21 mouse cellular contexts compared by ENCODE assay signal in genomic region chr13:72826613-72827012, GRCm38 (mm10).
A peak's percentile ranks its signal among the peaks of the same experiment; 100 is the strongest.
DNase-seq lines count a peak whose midpoint lies in the region; ATAC-seq and TF ChIP-seq lines count a peak whose summit lies in the region.
"Had no signal": no experiment of that assay in that cellular context is flagged by ENCODE, and none has a peak within 500 bp of the region (broad histone marks: within the 10 kb centered on the region; RNA-seq: fewer than 3 reads in every experiment).

No protein-coding gene starts in this region.

- H3K27me3 ChIP-seq in forebrain, postnatal 0 days (ENCODE audit: insufficient read depth, low read length), result no peaks in the 10 kb centered on the region; the same call in 1 of the 2 replicates
- H3K27me3 ChIP-seq in forebrain, embryonic 11.5 days (ENCODE audit: control insufficient read depth, insufficient read depth, low read length), result peaks cover under 1% of the 10 kb centered on the region; the same call in 1 of the 2 replicates
- no peaks in the 10 kb centered on the region for H3K27me3 ChIP-seq in hindbrain, postnatal 0 days (ENCODE audit: insufficient read depth, low read length)
- H3K27me3 ChIP-seq in hindbrain, embryonic 14.5 days (ENCODE audit: control insufficient read depth, insufficient read depth, low read length), result 0 out of 2 replicates have a peak, but pooled peaks cover 8% of the 10 kb centered on the region
- no peaks in the 10 kb centered on the region for H3K27me3 ChIP-seq in midbrain, embryonic 14.5 days (ENCODE audit: control insufficient read depth, insufficient read depth, low read length)
- H3K27me3 ChIP-seq in midbrain, embryonic 13.5 days, result peaks cover 3% of the 10 kb centered on the region; the same call in 1 of the 2 replicates
- H3K27me3 ChIP-seq in midbrain, postnatal 0 days (ENCODE audit: insufficient read depth, low read length), result no peaks in the 10 kb centered on the region
- H3K27me3 ChIP-seq: CH12.LX; intestine, embryonic 15.5 days had no signal

- H3K9ac ChIP-seq in forebrain, postnatal 0 days, result no peak overlapping the region
- H3K9ac ChIP-seq in forebrain, embryonic 11.5 days (ENCODE audit: low read length), result no peak overlapping the region
- no peak overlapping the region for H3K9ac ChIP-seq in hindbrain, postnatal 0 days (replicated peaks; ENCODE audit: low read length)
- no peak overlapping the region for H3K9ac ChIP-seq in hindbrain, embryonic 14.5 days
- H3K9ac ChIP-seq in midbrain, embryonic 14.5 days (replicated peaks; ENCODE audit: low read length), result no peak overlapping the region
- no peak overlapping the region for H3K9ac ChIP-seq in midbrain, embryonic 13.5 days (replicated peaks)
- no peak overlapping the region for H3K9ac ChIP-seq in midbrain, postnatal 0 days (replicated peaks; ENCODE audit: low read length, poor library complexity, severe bottlenecking)
- H3K9ac ChIP-seq: embryonic facial prominence, embryonic 15.5 days; intestine, embryonic 15.5 days had no signal

- no peaks in the 10 kb centered on the region for H3K4me1 ChIP-seq in forebrain, postnatal 0 days (ENCODE audit: insufficient read depth)
- H3K4me1 ChIP-seq in forebrain, embryonic 11.5 days (replicated peaks; ENCODE audit: control insufficient read depth, insufficient read depth, low read length), result no peaks in the 10 kb centered on the region
- no peaks in the 10 kb centered on the region; the same call in 1 of the 2 replicates for H3K4me1 ChIP-seq in hindbrain, postnatal 0 days (ENCODE audit: insufficient read depth, low read length)
- H3K4me1 ChIP-seq in hindbrain, embryonic 14.5 days (replicated peaks; ENCODE audit: control insufficient read depth, insufficient read depth, low read length), result no peaks in the 10 kb centered on the region
- no peaks in the 10 kb centered on the region for H3K4me1 ChIP-seq in midbrain, embryonic 14.5 days (ENCODE audit: control insufficient read depth, insufficient read depth, low read length)
- no peaks in the 10 kb centered on the region for H3K4me1 ChIP-seq in midbrain, embryonic 13.5 days (replicated peaks)
- H3K4me1 ChIP-seq in midbrain, postnatal 0 days (ENCODE audit: insufficient read depth, low read length), result no peaks in the 10 kb centered on the region
- H3K4me1 ChIP-seq: embryonic facial prominence, embryonic 15.5 days; forebrain, embryonic 10.5 days; intestine, embryonic 15.5 days had no signal

- TF ChIP-seq CTCF in forebrain, postnatal 0 days (IDR thresholded peaks at IDR 0.05; ENCODE audit: low read depth), result no peak
- TF ChIP-seq CTCF in hindbrain, postnatal 0 days (IDR thresholded peaks at IDR 0.05; ENCODE audit: low read depth), result no peak
- no peak for TF ChIP-seq CTCF in midbrain, postnatal 0 days (IDR thresholded peaks at IDR 0.05)

- no peak overlapping the region for H3K4me3 ChIP-seq in forebrain, postnatal 0 days (ENCODE audit: low read depth, low read length)
- H3K4me3 ChIP-seq in forebrain, embryonic 11.5 days (ENCODE audit: low read depth, low read length), result no peak overlapping the region
- H3K4me3 ChIP-seq in hindbrain, postnatal 0 days (ENCODE audit: low read length), result no peak overlapping the region
- H3K4me3 ChIP-seq in hindbrain, embryonic 14.5 days (replicated peaks; ENCODE audit: low read length), result no peak overlapping the region
- no peak overlapping the region for H3K4me3 ChIP-seq in midbrain, embryonic 14.5 days (replicated peaks; ENCODE audit: low read depth, low read length)
- H3K4me3 ChIP-seq in midbrain, embryonic 13.5 days (replicated peaks), result no peak overlapping the region
- no peak overlapping the region for H3K4me3 ChIP-seq in midbrain, postnatal 0 days (ENCODE audit: low read depth, low read length)
- H3K4me3 ChIP-seq: embryonic facial prominence, embryonic 15.5 days; erythroblast, embryonic 14.5 days; forebrain, embryonic 10.5 days; gastrocnemius, adult 2 months; intestine, embryonic 15.5 days had no signal

- 40% methylated on average over 3 of the region's 3 CpGs for WGBS in forebrain, postnatal 0 days
- WGBS in forebrain, embryonic 11.5 days, result 69% methylated on average over 3 of the region's 3 CpGs
- 22% methylated on average over 3 of the region's 3 CpGs for WGBS in hindbrain, postnatal 0 days
- 30% methylated on average over 3 of the region's 3 CpGs for WGBS in hindbrain, embryonic 14.5 days
- WGBS in midbrain, embryonic 14.5 days, result 41% methylated on average over 3 of the region's 3 CpGs
- WGBS in midbrain, embryonic 13.5 days, result 57% methylated on average over 3 of the region's 3 CpGs
- WGBS in midbrain, postnatal 0 days, result 39% methylated on average over 3 of the region's 3 CpGs

- no peak overlapping the region for H3K4me2 ChIP-seq in forebrain, postnatal 0 days (ENCODE audit: low read depth)
- H3K4me2 ChIP-seq in forebrain, embryonic 11.5 days (ENCODE audit: low read depth, low read length, severe bottlenecking), result no peak overlapping the region
- no peak overlapping the region for H3K4me2 ChIP-seq in hindbrain, postnatal 0 days (ENCODE audit: low read depth, low read length)
- no peak overlapping the region for H3K4me2 ChIP-seq in hindbrain, embryonic 14.5 days (replicated peaks)
- H3K4me2 ChIP-seq in midbrain, embryonic 14.5 days (ENCODE audit: low read length), result no peak overlapping the region
- H3K4me2 ChIP-seq in midbrain, embryonic 13.5 days (replicated peaks), result no peak overlapping the region
- H3K4me2 ChIP-seq in midbrain, postnatal 0 days (ENCODE audit: low read depth, low read length, poor library complexity, severe bottlenecking), result no peak overlapping the region
- H3K4me2 ChIP-seq: embryonic facial prominence, embryonic 15.5 days; intestine, embryonic 15.5 days had no signal

- DNase-seq in forebrain, postnatal 0 days, result peak; percentile 12
- no peak for DNase-seq in forebrain, embryonic 11.5 days (ENCODE audit: low spot score)
- DNase-seq in hindbrain, postnatal 0 days (ENCODE audit: low spot score), result peak; percentile 45
- no peak for DNase-seq in hindbrain, embryonic 14.5 days (ENCODE audit: low spot score)
- peak; percentile 19 for DNase-seq in midbrain, embryonic 14.5 days
- DNase-seq in midbrain, postnatal 0 days (ENCODE audit: low spot score), result peak; percentile 56
- DNase-seq: adrenal gland, postnatal 14 days; cerebellum, adult 18-20 months; embryo, embryonic 11 days; gastrocnemius, adult 2 months; gastrocnemius, postnatal 25 days; heart, postnatal 10 days; heart, postnatal 4 days had no signal

- ATAC-seq in forebrain, postnatal 0 days, result peak; percentile 51; the same call in 1 of the 2 replicates
- ATAC-seq in forebrain, embryonic 11.5 days (replicated peaks; ENCODE audit: low FRiP score), result no peak
- ATAC-seq in hindbrain, postnatal 0 days, result peak; percentile 78
- no peak for ATAC-seq in hindbrain, embryonic 14.5 days (ENCODE audit: low FRiP score)
- ATAC-seq in midbrain, embryonic 14.5 days (ENCODE audit: low FRiP score, low TSS enrichment), result no peak
- ATAC-seq in midbrain, embryonic 13.5 days, result no peak
- no peak for ATAC-seq in midbrain, postnatal 0 days (ENCODE audit: low FRiP score)
- ATAC-seq: activated CD4-positive, CD25-positive, alpha-beta regulatory T cell, adult 4 months; intestine, embryonic 15.5 days; Patski had no signal

- no peaks in the 10 kb centered on the region for H3K36me3 ChIP-seq in forebrain, postnatal 0 days (ENCODE audit: insufficient read depth)
- H3K36me3 ChIP-seq in forebrain, embryonic 11.5 days (ENCODE audit: control insufficient read depth, insufficient read depth, low read length), result no peaks in the 10 kb centered on the region
- no peaks in the 10 kb centered on the region for H3K36me3 ChIP-seq in hindbrain, postnatal 0 days (ENCODE audit: insufficient read depth, low read length)
- H3K36me3 ChIP-seq in hindbrain, embryonic 14.5 days (replicated peaks; ENCODE audit: control insufficient read depth, insufficient read depth), result no peaks in the 10 kb centered on the region
- H3K36me3 ChIP-seq in midbrain, embryonic 14.5 days (ENCODE audit: control insufficient read depth, insufficient read depth, low read length), result no peaks in the 10 kb centered on the region
- H3K36me3 ChIP-seq in midbrain, embryonic 13.5 days, result no peaks in the 10 kb centered on the region
- no peaks in the 10 kb centered on the region for H3K36me3 ChIP-seq in midbrain, postnatal 0 days (ENCODE audit: insufficient read depth, low read length)
- H3K36me3 ChIP-seq: embryonic facial prominence, embryonic 15.5 days; forebrain, embryonic 10.5 days; intestine, embryonic 15.5 days had no signal

- no peak overlapping the region for H3K27ac ChIP-seq in forebrain, postnatal 0 days (ENCODE audit: low read depth, low read length)
- H3K27ac ChIP-seq in forebrain, embryonic 11.5 days (ENCODE audit: low read depth, low read length), result no peak overlapping the region
- no peak overlapping the region for H3K27ac ChIP-seq in hindbrain, postnatal 0 days
- H3K27ac ChIP-seq in hindbrain, embryonic 14.5 days, result no peak overlapping the region
- H3K27ac ChIP-seq in midbrain, embryonic 14.5 days (replicated peaks; ENCODE audit: low read depth, low read length), result no peak overlapping the region
- no peak overlapping the region for H3K27ac ChIP-seq in midbrain, embryonic 13.5 days
- H3K27ac ChIP-seq in midbrain, postnatal 0 days (ENCODE audit: low read depth, low read length), result no peak overlapping the region
- H3K27ac ChIP-seq: embryonic facial prominence, embryonic 15.5 days; forebrain, embryonic 10.5 days; gastrocnemius, adult 2 months; intestine, embryonic 15.5 days had no signal

- no peaks in the 10 kb centered on the region for H3K9me3 ChIP-seq in forebrain, postnatal 0 days (ENCODE audit: low read length)
- H3K9me3 ChIP-seq in forebrain, embryonic 11.5 days (ENCODE audit: control insufficient read depth, low read length), result no peaks in the 10 kb centered on the region
- no peaks in the 10 kb centered on the region for H3K9me3 ChIP-seq in hindbrain, postnatal 0 days (ENCODE audit: low read length)
- no peaks in the 10 kb centered on the region for H3K9me3 ChIP-seq in hindbrain, embryonic 14.5 days (ENCODE audit: control insufficient read depth, low read length)
- H3K9me3 ChIP-seq in midbrain, embryonic 14.5 days (ENCODE audit: control insufficient read depth, low read length), result no peaks in the 10 kb centered on the region
- no peaks in the 10 kb centered on the region for H3K9me3 ChIP-seq in midbrain, embryonic 13.5 days
- no peaks in the 10 kb centered on the region for H3K9me3 ChIP-seq in midbrain, postnatal 0 days (ENCODE audit: low read length)
- H3K9me3 ChIP-seq: embryonic facial prominence, embryonic 15.5 days; forebrain, embryonic 10.5 days; intestine, embryonic 15.5 days had no signal

Comparison
In these comparisons a context has a peak if more than half of its experiments do, and no peak if none do; other contexts are left out.
1. ATAC-seq: peak in forebrain, postnatal 0 days (single experiment) and hindbrain, postnatal 0 days (single experiment); none in forebrain, embryonic 11.5 days (single experiment), hindbrain, embryonic 14.5 days (single experiment), midbrain, embryonic 14.5 days (single experiment), midbrain, embryonic 13.5 days (single experiment) and midbrain, postnatal 0 days (single experiment).
2. DNase-seq: peak in forebrain, postnatal 0 days (single experiment), hindbrain, postnatal 0 days (single experiment), midbrain, embryonic 14.5 days (single experiment) and midbrain, postnatal 0 days (single experiment); none in forebrain, embryonic 11.5 days (single experiment) and hindbrain, embryonic 14.5 days (single experiment).